Mouse (Mus musculus): ENCODE data around the gene Appl1. TPM values are rescaled to one million over a fixed set of nuclear protein-coding genes. Genes with fewer than 3 reads are reported as not detected.

The Appl1 gene
- polyA plus RNA-seq, 1 experiment from 2014 or later: 39.2 TPM

DNA sequence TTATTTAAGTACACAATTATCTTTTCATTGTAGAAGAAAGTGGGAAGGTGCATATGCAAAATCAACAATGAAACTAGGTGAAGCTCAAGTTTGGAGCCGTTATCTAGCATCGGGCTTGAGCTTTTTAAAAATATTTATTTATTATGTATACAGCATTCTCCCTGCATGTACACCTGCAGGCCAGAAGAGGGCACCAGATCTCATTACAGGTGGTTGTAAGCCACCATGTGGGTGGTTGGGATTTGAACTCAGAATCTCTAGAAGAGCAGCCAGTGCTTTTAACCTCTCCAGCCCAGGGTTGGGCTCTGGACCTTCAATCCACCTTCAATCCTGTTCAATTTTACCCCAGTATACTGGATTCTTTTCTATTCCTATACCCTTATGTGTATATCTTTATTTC is 17.7 kb upstream of the Appl1 start:
- no peaks in the 10 kb centered on the region for H3K9me3 ChIP-seq
- WGBS: 68% methylated on average over 2 of the region's 2 CpGs
- no peaks in the 10 kb centered on the region for H3K27me3 ChIP-seq (replicated peaks)
- H3K4me3 ChIP-seq (replicated peaks): no peak overlapping the region
- no peak overlapping the region for H3K4me2 ChIP-seq
- no peak overlapping the region for H3K9ac ChIP-seq
- H3K27ac ChIP-seq: no peak overlapping the region
- H3K4me1 ChIP-seq: no peaks in the 10 kb centered on the region
- no peaks in the 10 kb centered on the region for H3K36me3 ChIP-seq
- ATAC-seq (ENCODE audit: insufficient read depth, low FRiP score, low read depth): no peak

- ATAC-seq (ENCODE audit: insufficient read depth, low FRiP score, low read depth): no peak
- H3K27ac ChIP-seq: no peak overlapping the region
- H3K9me3 ChIP-seq: no peaks in the 10 kb centered on the region
- no peak overlapping the region for H3K9ac ChIP-seq
- H3K27me3 ChIP-seq (replicated peaks): no peaks in the 10 kb centered on the region
- H3K4me2 ChIP-seq: no peak overlapping the region
- no peaks in the 10 kb centered on the region for H3K4me1 ChIP-seq
- H3K36me3 ChIP-seq: no peaks in the 10 kb centered on the region
- no peak overlapping the region for H3K4me3 ChIP-seq (replicated peaks)
- WGBS: 68% methylated on average over 5 of the region's 5 CpGs
Measured at GRCm38 (mm10) chr14:26982150-26982530, 11.1 kb upstream of the Appl1 start.

DNA sequence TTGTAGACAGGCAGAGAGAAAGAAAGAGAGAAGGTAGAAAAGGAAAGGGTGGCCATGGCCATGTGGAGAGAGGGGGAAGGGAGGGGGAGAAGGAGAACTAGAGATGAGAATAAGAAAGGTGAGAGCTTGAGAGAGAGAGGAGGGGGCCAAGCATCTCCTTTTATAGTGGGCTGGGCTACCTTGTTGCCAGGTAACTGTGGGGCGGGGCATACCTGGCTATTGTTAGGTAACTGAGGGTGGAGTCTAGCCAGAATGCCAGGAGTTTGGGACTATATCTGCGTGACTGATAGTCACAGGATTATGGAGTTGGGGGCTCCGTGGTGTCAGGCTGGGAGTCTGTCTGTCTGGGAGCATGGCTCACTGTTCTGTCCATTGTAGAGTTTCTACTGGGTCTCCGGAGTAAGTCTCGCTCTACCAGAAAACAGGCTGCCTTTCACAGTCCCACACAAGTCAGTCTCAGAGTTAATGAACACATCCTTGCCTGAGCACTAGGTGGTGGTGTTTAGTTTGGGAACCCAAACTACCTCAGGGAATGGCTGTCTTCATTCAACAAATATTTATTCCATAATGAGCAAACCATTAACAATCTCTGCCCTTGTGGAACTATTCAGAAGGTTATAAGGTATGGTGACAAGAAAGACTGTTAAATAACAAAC is 10.6 kb upstream of the Appl1 start:
- H3K4me1 ChIP-seq: no peaks in the 10 kb centered on the region
- H3K36me3 ChIP-seq: no peaks in the 10 kb centered on the region
- H3K9ac ChIP-seq: no peak overlapping the region
- no peak for ATAC-seq (ENCODE audit: insufficient read depth, low FRiP score, low read depth)
- WGBS: 58% methylated on average over 5 of the region's 5 CpGs
- H3K4me3 ChIP-seq (replicated peaks): no peak overlapping the region
- H3K27ac ChIP-seq: no peak overlapping the region
- no peak overlapping the region for H3K4me2 ChIP-seq
- H3K27me3 ChIP-seq (replicated peaks): no peaks in the 10 kb centered on the region
- H3K9me3 ChIP-seq: no peaks in the 10 kb centered on the region

- Histone ChIP-seq H3K27me3 (replicated peaks) (no peaks in the 10 kb centered on the region), H3K9ac (no peak overlapping the region), H3K4me2 (no peak overlapping the region), H3K9me3 (no peaks in the 10 kb centered on the region), H3K4me3 (replicated peaks) (no peak overlapping the region), H3K4me1 (no peaks in the 10 kb centered on the region), H3K27ac (no peak overlapping the region), H3K36me3 (no peaks in the 10 kb centered on the region)
- 97% methylated on average over 8 of the region's 8 CpGs for WGBS
- no peak for ATAC-seq (ENCODE audit: insufficient read depth, low FRiP score, low read depth)
Measured at GRCm38 (mm10) chr14:26981021-26981420, 10.0 kb upstream of the Appl1 start.

GRCm38 (mm10) chr14:26979808-26980207 is 8.8 kb upstream of the Appl1 start:
- Histone ChIP-seq H3K27me3 (replicated peaks) (no peaks in the 10 kb centered on the region), H3K9me3 (no peaks in the 10 kb centered on the region), H3K36me3 (no peaks in the 10 kb centered on the region), H3K4me3 (replicated peaks) (no peak overlapping the region), H3K9ac (no peak overlapping the region), H3K4me2 (no peak overlapping the region), H3K4me1 (no peaks in the 10 kb centered on the region), H3K27ac (no peak overlapping the region)
- no peak for ATAC-seq (ENCODE audit: insufficient read depth, low FRiP score, low read depth)
- 94% methylated on average over 3 of the region's 3 CpGs for WGBS

DNA sequence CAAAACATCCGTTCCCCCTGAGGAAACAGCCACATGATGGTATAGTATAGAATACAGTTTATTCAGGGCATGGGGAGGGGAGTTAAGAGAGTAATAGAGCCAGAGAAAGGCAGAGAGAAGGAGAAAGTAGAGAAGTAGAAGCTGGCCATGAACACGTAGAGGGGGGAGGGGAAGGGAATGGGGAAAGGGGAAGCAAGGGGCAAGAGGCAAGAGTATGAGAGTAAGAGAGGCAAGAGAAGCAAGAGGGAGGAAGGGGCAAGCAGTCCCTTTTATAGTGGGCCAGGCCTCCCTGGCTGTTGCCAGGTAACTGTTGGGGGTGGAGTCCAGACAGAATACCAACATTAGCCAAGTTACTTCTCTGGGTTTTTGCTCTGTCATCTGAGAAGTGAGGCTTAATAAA is 6.5 kb upstream of the Appl1 start:
- Histone ChIP-seq H3K36me3 (no peaks in the 10 kb centered on the region), H3K27ac (no peak overlapping the region), H3K9me3 (no peaks in the 10 kb centered on the region), H3K4me1 (no peaks in the 10 kb centered on the region), H3K4me2 (no peak overlapping the region), H3K4me3 (replicated peaks) (no peak overlapping the region), H3K27me3 (replicated peaks) (no peaks in the 10 kb centered on the region), H3K9ac (no peak overlapping the region)
- WGBS: 41% methylated on average over 2 of the region's 2 CpGs
- no peak for ATAC-seq (ENCODE audit: insufficient read depth, low FRiP score, low read depth)

- no peak for ATAC-seq (ENCODE audit: insufficient read depth, low FRiP score, low read depth)
- Histone ChIP-seq H3K4me2 (no peak overlapping the region), H3K4me3 (replicated peaks) (no peak overlapping the region), H3K27ac (no peak overlapping the region), H3K27me3 (replicated peaks) (no peaks in the 10 kb centered on the region), H3K9me3 (no peaks in the 10 kb centered on the region), H3K36me3 (no peaks in the 10 kb centered on the region), H3K4me1 (no peaks in the 10 kb centered on the region), H3K9ac (no peak overlapping the region)
- WGBS: 74% methylated on average over 7 of the region's 7 CpGs
Measured at GRCm38 (mm10) chr14:26976212-26976611, 5.2 kb upstream of the Appl1 start.

DNA sequence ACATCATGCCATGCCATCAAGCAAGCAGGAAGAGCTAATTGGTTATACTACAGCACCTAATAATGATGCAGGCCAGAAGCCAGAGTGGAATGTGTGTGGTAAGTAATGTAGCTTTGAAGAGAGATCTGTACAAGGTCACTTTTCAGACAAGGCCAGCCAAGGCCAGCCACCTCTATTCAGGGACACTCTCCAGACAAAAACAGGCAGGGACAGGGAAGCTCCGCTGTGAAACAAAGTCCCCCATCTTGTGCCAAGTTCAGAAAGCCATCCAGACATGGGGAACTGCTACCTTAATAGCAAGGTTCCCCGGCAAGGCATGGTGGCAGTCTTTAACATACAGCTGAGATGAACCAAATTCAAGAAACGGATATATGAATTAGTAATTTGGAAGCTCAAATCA is 4.5 kb upstream of the Appl1 start:
- H3K4me2 ChIP-seq: no peak overlapping the region
- H3K27me3 ChIP-seq (replicated peaks): no peaks in the 10 kb centered on the region
- H3K27ac ChIP-seq: no peak overlapping the region
- no peaks in the 10 kb centered on the region for H3K4me1 ChIP-seq
- H3K9ac ChIP-seq: no peak overlapping the region
- H3K4me3 ChIP-seq (replicated peaks): no peak overlapping the region
- WGBS: 82% methylated on average over 3 of the region's 3 CpGs
- no peak for ATAC-seq (ENCODE audit: insufficient read depth, low FRiP score, low read depth)
- H3K36me3 ChIP-seq: no peaks in the 10 kb centered on the region
- H3K9me3 ChIP-seq: no peaks in the 10 kb centered on the region

DNA sequence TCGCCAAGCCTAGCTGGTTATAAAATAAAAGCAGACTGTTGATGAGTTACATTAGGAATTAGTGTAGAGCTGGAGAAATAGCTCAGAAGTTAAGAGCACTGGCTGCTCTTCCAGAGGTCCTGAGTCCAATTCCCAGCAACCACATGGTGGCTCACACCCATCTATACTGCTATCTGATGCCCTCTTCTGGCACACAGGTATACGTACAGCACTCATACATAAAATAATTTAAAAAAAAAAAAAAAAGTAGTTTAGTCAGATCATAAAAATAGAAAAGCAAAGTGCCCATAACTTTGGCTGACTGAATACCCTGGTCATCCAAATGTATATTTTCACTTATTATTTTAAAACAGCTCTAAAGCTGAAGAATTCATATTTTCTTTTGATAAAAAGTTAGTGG is 2.1 kb upstream of the Appl1 start:
- Histone ChIP-seq H3K9ac (no peak overlapping the region), H3K9me3 (no peaks in the 10 kb centered on the region), H3K36me3 (no peaks in the 10 kb centered on the region), H3K27ac (no peak overlapping the region), H3K4me1 (0 out of 2 replicates have a peak, but pooled peaks cover 3% of the 10 kb centered on the region), H3K27me3 (replicated peaks) (no peaks in the 10 kb centered on the region), H3K4me2 (no peak overlapping the region), H3K4me3 (replicated peaks) (no peak overlapping the region)
- ATAC-seq (ENCODE audit: insufficient read depth, low FRiP score, low read depth): no peak
- 69% methylated on average over 2 of the region's 2 CpGs for WGBS

- peak overlapping the region; percentile 94 for H3K4me3 ChIP-seq (replicated peaks)
- H3K36me3 ChIP-seq: no peaks in the 10 kb centered on the region
- no peaks in the 10 kb centered on the region for H3K27me3 ChIP-seq (replicated peaks)
- 0 out of 2 replicates have a peak, but pooled peaks cover 3% of the 10 kb centered on the region for H3K4me1 ChIP-seq
- H3K27ac ChIP-seq: peak overlapping the region; percentile 90
- peak overlapping the region; percentile 64 for H3K4me2 ChIP-seq
- WGBS: under 1% methylated on average over 52 of the region's 53 CpGs
- ATAC-seq (ENCODE audit: insufficient read depth, low FRiP score, low read depth): peak; percentile 99
- no peaks in the 10 kb centered on the region for H3K9me3 ChIP-seq
- H3K9ac ChIP-seq: peak overlapping the region; percentile 77
Measured at GRCm38 (mm10) chr14:26970439-26970932, 546 bp downstream of the Appl1 start.

DNA sequence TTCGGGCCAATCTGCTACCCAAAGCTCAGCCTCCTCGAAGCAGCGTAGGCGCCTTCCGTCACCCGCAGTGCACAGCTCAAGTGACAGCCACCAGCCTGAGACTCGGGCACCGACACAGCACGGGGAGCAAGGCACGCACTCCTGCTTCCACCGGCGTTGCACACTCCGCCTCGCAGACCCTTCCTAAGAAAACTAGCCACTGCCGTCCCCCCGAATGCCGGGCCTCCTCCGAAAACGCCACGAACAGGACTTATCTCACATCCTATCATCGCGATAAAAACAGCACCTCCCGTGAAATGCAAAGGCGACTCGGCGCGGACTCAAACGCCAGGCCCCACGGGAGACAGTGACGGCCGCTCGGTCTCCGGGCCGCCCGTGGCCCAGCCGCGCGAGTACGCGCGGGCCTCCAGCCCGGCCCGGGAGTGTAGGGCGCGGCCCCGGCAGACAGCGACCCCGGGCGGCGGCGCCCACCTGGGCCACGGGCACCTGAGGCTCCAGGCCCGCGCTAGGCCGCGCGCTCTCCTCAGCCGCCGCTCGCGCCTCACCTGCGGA is 1.1 kb downstream of the Appl1 start:
- H3K27me3 ChIP-seq (replicated peaks): no peaks in the 10 kb centered on the region
- peak; percentile 75 for ATAC-seq (ENCODE audit: insufficient read depth, low FRiP score, low read depth)
- H3K9me3 ChIP-seq: no peaks in the 10 kb centered on the region
- 0 out of 2 replicates have a peak, but pooled peaks cover 3% of the 10 kb centered on the region for H3K4me1 ChIP-seq
- H3K9ac ChIP-seq: peak overlapping the region; percentile 77
- H3K36me3 ChIP-seq: no peaks in the 10 kb centered on the region
- peak overlapping the region; percentile 94 for H3K4me3 ChIP-seq (replicated peaks)
- peak overlapping the region; percentile 90 for H3K27ac ChIP-seq
- under 1% methylated on average over 62 of the region's 62 CpGs for WGBS
- peak overlapping the region; percentile 64 for H3K4me2 ChIP-seq

- WGBS: 60% methylated on average over 3 of the region's 3 CpGs
- H3K36me3 ChIP-seq: no peaks in the 10 kb centered on the region
- ATAC-seq (ENCODE audit: insufficient read depth, low FRiP score, low read depth): no peak
- H3K9me3 ChIP-seq: no peaks in the 10 kb centered on the region
- 0 out of 2 replicates have a peak, but pooled peaks cover 3% of the 10 kb centered on the region for H3K4me1 ChIP-seq
- peak overlapping the region; percentile 94 for H3K4me3 ChIP-seq (replicated peaks)
- no peak overlapping the region for H3K27ac ChIP-seq
- H3K4me2 ChIP-seq: peak overlapping the region; percentile 64
- H3K27me3 ChIP-seq (replicated peaks): no peaks in the 10 kb centered on the region
- peak overlapping the region; percentile 77; the same call in 1 of the 2 replicates for H3K9ac ChIP-seq
Measured at GRCm38 (mm10) chr14:26969164-26969563, 1.9 kb downstream of the Appl1 start.
